Mouse (Mus musculus) G1E (cell line): ENCODE data around the gene Ano2.

ENCODE experiments used
- CTCF ChIP-seq: IDR thresholded peaks from 2 replicates; pipeline ENCODE4 v1.5.1; 2012; ENCODE audit warnings: low read depth, low read length, inconsistent platforms, mixed read lengths
- GATA1 ChIP-seq: IDR thresholded peaks from 2 replicates; pipeline ENCODE4 v1.6.1; 2012; ENCODE audit warnings: borderline replicate concordance, low read length, inconsistent platforms, mixed read lengths
- TAL1 ChIP-seq: conservative IDR thresholded peaks from 2 replicates; pipeline ENCODE4 v1.6.1; 2012; ENCODE audit warnings: low read depth, low read length, inconsistent platforms, mixed read lengths

GRCm38 (mm10) chr6:125838121-125838520 lies 147.9 kb downstream of the Ano2 start:
- TF ChIP-seq CTCF (no peak), TAL1 (no peak), GATA1 (no peak)
